Mouse (Mus musculus) liver, postnatal 0 days (tissue): ENCODE results near the gene Afg1l. TPM values are rescaled to one million over a fixed set of nuclear protein-coding genes. Genes with fewer than 3 reads are reported as not detected.

Experiments
- ATAC-seq: fragments of 200-750 bp; cut with Nextera tagmentation; 2 replicates; pipeline ENCODE4 v1.8.0; 2017; ENCODE audit warnings: mild to moderate bottlenecking, moderate library complexity
- DNase-seq: peaks from one replicate; pipeline ENCODE4 v3.0.0-alpha.2; 2016
- H3K27ac ChIP-seq: fragments of 300-500 bp; sonication (generic); 2 replicates; pipeline ENCODE4 v1.5.1; 2014; ENCODE audit warnings: antibody characterized with exemption, moderate library complexity, mild to moderate bottlenecking, low read depth
- H3K27me3 ChIP-seq: fragments of 300-500 bp; sonication (generic); 2 replicates; pipeline ENCODE4 v1.6.1; 2014; ENCODE audit warnings: low read length, control low read depth, mixed read lengths; ENCODE audit not compliant: insufficient read depth
- H3K36me3 ChIP-seq: fragments of 300-500 bp; sonication (generic); replicated peaks from 2 replicates; pipeline ENCODE4 v1.6.1; 2014; ENCODE audit warnings: mild to moderate bottlenecking, control low read depth, low read length, moderate library complexity, mixed read lengths; ENCODE audit not compliant: insufficient read depth
- H3K4me1 ChIP-seq: fragments of 300-500 bp; sonication (generic); 2 replicates; pipeline ENCODE4 v1.6.1; 2014; ENCODE audit warnings: antibody characterized with exemption, mild to moderate bottlenecking, control low read depth; ENCODE audit not compliant: insufficient read depth
- H3K4me2 ChIP-seq: fragments of 300-500 bp; sonication (generic); 2 replicates; pipeline ENCODE4 v1.6.1; 2014; ENCODE audit warnings: low read depth, mild to moderate bottlenecking, low read length, moderate library complexity, mixed read lengths
- H3K4me3 ChIP-seq: fragments of 300-500 bp; sonication (generic); 2 replicates; pipeline ENCODE4 v1.5.1; 2014; ENCODE audit warnings: low read depth, low read length
- H3K9ac ChIP-seq: fragments of 300-500 bp; sonication (generic); replicated peaks from 2 replicates; pipeline ENCODE4 v1.6.1; 2014; ENCODE audit warnings: mild to moderate bottlenecking, moderate library complexity
- H3K9me3 ChIP-seq: fragments of 300-500 bp; sonication (generic); 2 replicates; pipeline ENCODE4 v1.6.1; 2016; ENCODE audit warnings: mild to moderate bottlenecking, control low read depth, low read length, mixed read lengths
- CTCF ChIP-seq: sonication (generic); IDR thresholded peaks from 2 replicates; pipeline ENCODE4 v1.5.1; 2016; ENCODE audit warnings: antibody characterized with exemption, low read depth
- EP300 ChIP-seq: IDR thresholded peaks from 2 replicates; pipeline ENCODE4 v1.6.1; 2016; ENCODE audit warnings: antibody characterized with exemption, low read depth, mild to moderate bottlenecking
- WGBS: fragments of 180-500 bp; shearing (Covaris S2); extraction: QIAGEN DNeasy Blood & Tissue Kit; methylation state at CpG from one replicate; pipeline ENCODE4 v1.1.7; 2014; ENCODE audit not compliant: insufficient replicate concordance; 5-methylcytosine and 5-hydroxymethylcytosine counted together
- polyA plus RNA-seq: library from polyadenylated mRNA; unstranded; fragments of >200 nt; fragmentation: Nextera tagmentation; extraction: Ambion mirVana; gene quantifications from 2 replicates; pipeline ENCODE4 v1.2.1, GENCODE M21; 2015

The Afg1l gene
- polyA plus RNA-seq: 2.3 and 2.9 TPM in 2 replicates

- Histone ChIP-seq H3K4me1 (peaks cover 23% of the 10 kb centered on the region), H3K27me3 (no peaks in the 10 kb centered on the region), H3K9ac (peak within 1 kb of the TSS; percentile 80), H3K9me3 (no peaks in the 10 kb centered on the region), H3K36me3 (no peaks in the 10 kb centered on the region), H3K4me2 (peak within 1 kb of the TSS; percentile 89), H3K27ac (peak within 1 kb of the TSS; percentile 92), H3K4me3 (peak within 1 kb of the TSS; percentile 80)
- WGBS: 0% methylated on average over 29 of the region's 29 CpGs
- TF ChIP-seq CTCF: peak; percentile 47; the same call in 1 of the 2 replicates
- peak; percentile 68; the same call in 1 of the 2 replicates for TF ChIP-seq EP300
- DNase-seq (peak; percentile 97), ATAC-seq (peak; percentile 98)
Measured at GRCm38 (mm10) chr10:42478341-42478720, at the start of gene Afg1l. Afg1l (minus strand) TSS chr10:42478565.

GRCm38 (mm10) chr10:42525682-42526081 is 47.3 kb upstream of the Afg1l start:
- DNase-seq (no peak), ATAC-seq (peak; percentile 59)
- Histone ChIP-seq H3K4me3 (no peak overlapping the region), H3K9ac (no peak overlapping the region), H3K4me2 (no peak overlapping the region), H3K4me1 (peaks cover 11% of the 10 kb centered on the region), H3K36me3 (peaks cover 33% of the 10 kb centered on the region), H3K27me3 (no peaks in the 10 kb centered on the region), H3K9me3 (no peaks in the 10 kb centered on the region), H3K27ac (peak overlapping the region; percentile 62)
- TF ChIP-seq CTCF (no peak), EP300 (peak; percentile 92)
- WGBS: 77% methylated on average over 3 of the region's 3 CpGs

GRCm38 (mm10) chr10:42523556-42524162 is 45.3 kb upstream of the Afg1l start:
- H3K4me2 ChIP-seq: no peak overlapping the region
- 89% methylated on average over 11 of the region's 11 CpGs for WGBS
- peaks cover 13% of the 10 kb centered on the region for H3K4me1 ChIP-seq
- H3K9me3 ChIP-seq: no peaks in the 10 kb centered on the region
- H3K4me3 ChIP-seq: no peak overlapping the region
- ATAC-seq (no peak), DNase-seq (no peak)
- H3K27ac ChIP-seq: no peak overlapping the region
- TF ChIP-seq EP300: no peak
- TF ChIP-seq CTCF: no peak
- peaks cover 20% of the 10 kb centered on the region for H3K36me3 ChIP-seq
- no peaks in the 10 kb centered on the region for H3K27me3 ChIP-seq
- no peak overlapping the region for H3K9ac ChIP-seq

- Histone ChIP-seq H3K9ac (no peak overlapping the region), H3K4me2 (no peak overlapping the region), H3K27ac (no peak overlapping the region), H3K4me3 (no peak overlapping the region), H3K9me3 (no peaks in the 10 kb centered on the region), H3K4me1 (peaks cover 13% of the 10 kb centered on the region), H3K36me3 (peaks cover 13% of the 10 kb centered on the region), H3K27me3 (no peaks in the 10 kb centered on the region)
- DNase-seq (no peak), ATAC-seq (no peak)
- 71% methylated on average over 2 of the region's 2 CpGs for WGBS
- no peak for TF ChIP-seq EP300
- TF ChIP-seq CTCF: no peak
Measured at GRCm38 (mm10) chr10:42522912-42523311, 44.5 kb upstream of the Afg1l start.

GRCm38 (mm10) chr10:42521315-42521981 is 43.1 kb upstream of the Afg1l start:
- TF ChIP-seq EP300: no peak
- TF ChIP-seq CTCF: no peak
- peak; percentile 69 for ATAC-seq
- Histone ChIP-seq H3K27me3 (no peaks in the 10 kb centered on the region), H3K9me3 (no peaks in the 10 kb centered on the region), H3K4me1 (peaks cover 23% of the 10 kb centered on the region), H3K4me2 (no peak overlapping the region), H3K36me3 (peaks cover 9% of the 10 kb centered on the region), H3K27ac (peak overlapping the region; percentile 25; the same call in 1 of the 2 replicates), H3K9ac (no peak overlapping the region), H3K4me3 (no peak overlapping the region)
- no peak for DNase-seq
- WGBS: 35% methylated on average over 5 of the region's 5 CpGs

- H3K36me3 ChIP-seq: peaks cover 3% of the 10 kb centered on the region; the same call in 1 of the 2 replicates
- no peak overlapping the region for H3K4me3 ChIP-seq
- DNase-seq: no peak
- H3K27me3 ChIP-seq: no peaks in the 10 kb centered on the region
- no peaks in the 10 kb centered on the region for H3K9me3 ChIP-seq
- H3K4me2 ChIP-seq: no peak overlapping the region
- H3K27ac ChIP-seq: peak overlapping the region; percentile 3; the same call in 1 of the 2 replicates
- H3K4me1 ChIP-seq: peaks cover 22% of the 10 kb centered on the region
- ATAC-seq: no peak; the same call in 1 of the 2 replicates
- no peak overlapping the region for H3K9ac ChIP-seq
- TF ChIP-seq CTCF (no peak), EP300 (peak; percentile 86)
- WGBS: 53% methylated on average over 8 of the region's 8 CpGs
Measured at GRCm38 (mm10) chr10:42518363-42518762, 40.0 kb upstream of the Afg1l start.
